Mouse (Mus musculus): Measurements from ENCODE around the gene Arhgap24. TPM values are rescaled to one million over a fixed set of nuclear protein-coding genes. Genes with fewer than 3 reads are reported as not detected.

Arhgap24 gene
- polyA plus RNA-seq, 1 experiment: not detected

DNA sequence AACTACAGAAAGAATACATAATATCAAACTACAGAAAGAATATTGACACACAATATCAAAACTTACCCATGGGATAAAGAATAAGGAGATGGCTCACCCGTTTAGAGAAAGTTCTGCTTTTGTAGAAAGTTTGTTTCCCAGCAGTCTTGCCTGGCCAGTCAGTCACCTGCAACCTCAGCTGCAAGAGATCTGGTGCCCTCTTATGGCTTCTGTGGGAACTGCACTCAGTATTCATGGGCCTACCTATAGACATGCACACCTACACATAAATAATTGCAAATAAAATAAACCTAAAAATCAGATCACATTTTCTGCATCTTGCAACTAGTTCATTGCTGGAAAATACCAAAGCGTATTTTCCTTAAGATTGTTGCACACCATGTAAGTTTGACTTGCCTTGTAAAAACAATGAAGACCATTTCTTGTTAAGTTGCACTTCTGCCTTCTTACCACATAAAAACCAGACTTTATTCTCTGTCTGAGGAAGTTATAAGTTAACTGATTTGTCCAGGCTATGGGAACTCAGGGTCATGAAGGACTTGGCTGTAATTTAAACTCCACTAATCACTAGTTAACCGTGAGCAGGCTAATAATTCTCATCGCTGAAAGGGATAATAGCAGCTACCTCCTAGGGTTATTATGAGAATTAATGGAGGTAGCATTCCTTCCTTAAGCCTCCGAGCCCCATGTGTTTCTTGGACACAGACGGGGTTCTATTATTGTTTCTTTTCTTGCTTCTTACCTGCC, 285.3 kb downstream of the Arhgap24 start:
- TF ChIP-seq GATA1 (IDR thresholded peaks at IDR 0.05; ENCODE audit: low read length): no peak

DNA sequence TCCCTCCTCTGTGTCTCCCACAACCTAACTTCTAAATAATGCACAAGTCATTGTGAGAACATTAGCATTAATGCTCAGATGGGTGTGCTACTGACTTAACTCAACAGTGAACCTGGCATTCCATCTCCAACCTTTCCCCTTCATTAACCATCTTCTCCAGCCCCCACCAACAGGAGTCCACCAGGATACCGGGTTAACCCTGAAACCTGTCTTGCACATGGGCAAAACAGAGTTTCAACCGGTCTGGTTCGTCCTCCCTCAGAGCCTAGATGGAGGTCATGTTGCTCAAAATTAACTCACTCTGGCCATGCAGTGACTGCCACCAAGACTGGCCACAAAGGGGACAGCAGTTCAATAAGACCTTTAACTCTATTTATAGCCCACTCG, 285.9 kb downstream of the Arhgap24 start:
- no peak for TF ChIP-seq GATA1 (IDR thresholded peaks at IDR 0.05; ENCODE audit: low read length)

DNA sequence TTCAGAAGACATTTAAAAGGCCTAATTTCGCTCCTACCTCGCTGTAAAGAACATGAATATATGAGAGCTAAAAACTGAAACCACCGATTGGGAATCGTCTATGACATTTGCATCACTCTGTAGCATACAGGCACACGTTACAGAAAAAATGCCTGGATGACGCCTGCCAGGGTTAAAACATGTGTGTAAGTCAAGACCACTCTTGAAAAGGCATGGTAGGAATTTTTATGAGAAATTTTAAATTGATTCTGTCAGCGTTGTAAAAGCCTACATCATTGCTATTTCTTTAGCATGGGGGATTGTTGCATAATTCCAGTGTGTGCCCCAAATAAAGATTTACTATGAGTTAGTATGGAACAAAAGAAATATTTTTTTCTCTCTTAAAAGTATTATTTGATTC, 286.6 kb downstream of the Arhgap24 start:
- no peak for TF ChIP-seq GATA1 (IDR thresholded peaks at IDR 0.05; ENCODE audit: low read length)

DNA sequence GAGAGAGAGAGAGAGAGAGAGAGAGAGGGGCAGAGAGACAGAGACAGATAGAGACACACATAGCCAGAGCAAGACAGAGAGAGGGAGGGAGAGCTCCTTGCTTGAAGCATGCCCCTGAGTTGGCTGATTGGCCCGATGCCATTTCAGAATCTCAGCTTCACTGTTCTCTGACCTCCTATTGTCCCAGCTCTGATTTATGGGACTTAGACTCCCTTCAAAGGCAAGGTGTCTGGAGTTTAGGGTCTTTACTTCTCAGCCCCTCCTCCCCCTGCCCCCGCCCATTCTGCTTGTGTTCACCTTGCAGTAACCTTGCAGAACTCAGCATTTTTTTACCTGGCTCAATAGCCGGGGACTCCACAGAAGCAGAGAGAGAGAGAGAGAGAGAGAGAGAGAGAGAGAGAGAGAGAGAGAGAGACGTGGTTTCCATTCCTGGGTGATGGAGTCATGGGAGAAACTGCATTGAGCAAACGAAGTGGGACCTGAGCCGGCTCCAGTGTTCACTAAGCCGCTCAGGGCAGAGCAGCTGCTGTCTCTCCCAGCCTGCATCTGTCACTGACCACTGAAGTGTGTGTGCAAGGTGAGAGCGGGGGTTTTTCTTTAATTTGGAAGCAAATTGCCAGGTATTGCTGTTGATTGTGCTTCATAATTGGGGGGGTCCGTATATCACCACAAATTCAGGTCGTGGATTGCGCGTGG, 287.3 kb downstream of the Arhgap24 start:
- TF ChIP-seq GATA1 (IDR thresholded peaks at IDR 0.05; ENCODE audit: low read length): no peak

DNA sequence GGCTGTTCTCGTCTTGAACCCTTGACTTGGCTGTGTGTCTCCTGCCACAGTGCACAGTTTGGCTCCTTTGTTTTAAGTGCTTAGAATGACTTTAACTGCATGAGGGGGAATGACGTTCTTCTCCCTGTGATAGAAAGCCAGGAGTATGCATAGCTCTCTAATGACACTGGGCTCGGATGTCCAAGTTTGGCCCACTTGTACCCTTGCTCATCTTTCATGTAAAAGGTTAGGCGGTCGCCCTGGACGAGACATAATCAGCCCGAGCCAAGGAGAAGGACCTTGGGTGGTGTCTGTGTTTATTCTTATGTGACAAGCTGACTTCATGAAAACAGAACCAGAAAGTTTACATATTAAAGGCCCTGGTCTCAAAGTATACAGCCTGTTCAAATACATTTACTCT, 289.4 kb downstream of the Arhgap24 start:
- TF ChIP-seq GATA1 (IDR thresholded peaks at IDR 0.05; ENCODE audit: low read length): no peak

DNA sequence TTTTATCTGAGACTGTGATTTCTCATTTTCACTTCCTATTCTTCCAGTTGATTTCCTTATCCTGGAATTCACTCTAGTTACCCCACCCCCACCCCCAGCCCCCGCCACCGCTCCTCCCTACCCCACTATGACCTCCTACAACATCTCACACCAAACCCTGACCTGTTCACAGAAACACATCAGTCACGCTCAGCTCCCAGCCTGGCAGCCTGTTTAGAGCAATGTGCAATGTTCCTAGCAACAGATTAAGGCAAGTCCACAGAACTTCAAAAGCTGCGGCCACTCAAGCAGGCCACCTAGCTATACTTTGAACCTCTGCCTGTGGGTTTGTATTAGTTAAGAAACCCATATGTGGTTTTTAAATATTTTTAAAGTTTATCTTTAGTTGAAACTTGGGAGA, 293.3 kb downstream of the Arhgap24 start:
- no peak for TF ChIP-seq GATA1 (IDR thresholded peaks at IDR 0.05; ENCODE audit: low read length)

DNA sequence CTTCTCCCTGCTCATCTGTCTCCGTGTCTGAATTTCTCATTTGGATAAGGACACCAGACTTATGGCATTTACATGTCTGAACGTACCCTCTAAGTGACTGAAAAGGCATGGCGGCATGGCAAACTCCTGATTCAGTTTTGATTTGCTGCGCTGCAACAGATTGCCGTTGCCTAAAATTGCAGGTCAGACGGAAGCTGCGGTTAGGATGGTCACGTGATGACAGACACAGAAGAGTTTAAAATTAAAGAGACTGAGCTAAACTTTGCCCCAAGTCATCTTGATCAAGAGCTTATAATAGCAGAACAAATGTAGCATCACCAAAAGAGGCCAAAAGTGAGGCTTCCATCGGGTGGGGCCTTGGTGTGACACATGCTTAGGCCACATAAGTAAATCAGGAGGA, 296.1 kb downstream of the Arhgap24 start:
- TF ChIP-seq GATA1 (IDR thresholded peaks at IDR 0.05; ENCODE audit: low read length): no peak

DNA sequence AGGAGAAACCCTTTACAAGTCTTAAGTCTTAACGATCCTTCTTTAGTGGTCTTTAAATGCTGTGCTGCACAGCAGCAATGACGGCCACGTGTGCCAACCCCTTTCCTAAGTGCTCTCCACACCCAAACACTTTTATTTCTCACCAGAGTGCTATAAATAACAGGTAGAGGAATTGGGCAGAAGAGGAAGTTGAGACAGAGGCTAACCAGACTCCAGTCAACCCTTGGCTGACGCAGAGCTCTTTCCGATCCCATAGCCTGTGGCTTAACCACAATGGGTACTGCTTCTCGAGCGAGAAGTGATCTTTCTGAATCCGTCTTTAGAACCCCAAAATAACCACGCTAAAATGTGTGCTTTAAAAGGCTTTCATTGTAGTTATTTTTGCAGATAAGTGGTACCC, 296.7 kb downstream of the Arhgap24 start:
- no peak for TF ChIP-seq GATA1 (IDR thresholded peaks at IDR 0.05; ENCODE audit: low read length)

DNA sequence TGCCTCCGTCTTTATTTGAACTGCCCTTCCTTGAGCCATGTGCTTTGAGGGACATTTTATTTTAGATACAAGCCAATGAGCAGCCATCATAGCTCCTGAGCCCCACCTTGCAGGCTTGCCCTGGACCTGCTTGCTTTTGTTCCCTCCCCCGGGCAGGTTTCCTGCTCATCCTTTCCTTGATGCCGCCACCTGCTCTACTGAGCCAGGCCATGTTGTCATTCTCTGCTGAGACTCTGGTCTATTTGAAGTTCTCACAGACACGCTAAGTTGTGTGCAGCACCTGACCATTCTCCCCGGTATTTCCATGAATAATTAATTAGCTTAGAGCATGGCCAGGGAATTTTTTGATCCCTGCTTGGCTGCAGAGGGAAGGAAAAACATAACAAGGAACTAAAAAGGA, 297.1 kb downstream of the Arhgap24 start:
- TF ChIP-seq GATA1 (IDR thresholded peaks at IDR 0.05; ENCODE audit: low read length): no peak

DNA sequence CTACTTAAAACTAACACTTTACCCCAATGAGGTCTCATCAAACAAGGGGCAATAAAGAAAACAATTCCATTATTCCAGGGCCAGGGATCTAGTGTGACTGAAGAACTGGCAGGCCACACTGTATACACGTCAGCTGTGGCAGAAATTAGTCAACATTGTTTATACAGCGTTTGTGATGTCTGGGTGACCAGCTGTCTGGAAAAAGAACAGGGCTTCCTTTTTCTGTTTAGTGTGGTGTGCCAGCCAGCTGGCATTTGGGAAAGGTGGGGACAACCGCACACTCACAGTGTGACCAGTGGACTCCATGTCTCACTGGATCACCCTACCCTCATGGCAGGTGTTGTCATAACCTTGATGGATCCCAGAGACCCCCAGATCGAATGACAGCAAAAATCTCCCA, 302.4 kb downstream of the Arhgap24 start:
- TF ChIP-seq GATA1 (IDR thresholded peaks at IDR 0.05; ENCODE audit: low read length): no peak

DNA sequence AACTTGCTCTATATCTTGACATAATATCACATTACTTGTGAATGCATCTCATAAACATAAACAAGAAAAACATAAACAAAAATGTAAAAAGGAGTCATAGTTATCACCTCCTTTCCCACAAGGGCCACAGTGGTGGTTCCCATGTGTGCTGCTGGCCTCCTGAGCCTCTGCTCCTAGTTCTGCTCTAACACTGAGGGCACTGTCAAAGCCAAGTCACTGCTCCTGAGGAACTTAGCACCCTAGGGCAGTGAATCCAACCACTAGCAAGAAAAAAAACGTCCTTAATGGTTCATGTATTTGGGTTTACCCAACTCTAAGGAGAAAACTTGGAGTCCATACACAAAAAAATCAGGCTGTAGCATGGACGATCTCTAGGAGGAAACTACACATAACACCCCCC, 304.9 kb downstream of the Arhgap24 start:
- TF ChIP-seq GATA1 (IDR thresholded peaks at IDR 0.05; ENCODE audit: low read length): no peak

DNA sequence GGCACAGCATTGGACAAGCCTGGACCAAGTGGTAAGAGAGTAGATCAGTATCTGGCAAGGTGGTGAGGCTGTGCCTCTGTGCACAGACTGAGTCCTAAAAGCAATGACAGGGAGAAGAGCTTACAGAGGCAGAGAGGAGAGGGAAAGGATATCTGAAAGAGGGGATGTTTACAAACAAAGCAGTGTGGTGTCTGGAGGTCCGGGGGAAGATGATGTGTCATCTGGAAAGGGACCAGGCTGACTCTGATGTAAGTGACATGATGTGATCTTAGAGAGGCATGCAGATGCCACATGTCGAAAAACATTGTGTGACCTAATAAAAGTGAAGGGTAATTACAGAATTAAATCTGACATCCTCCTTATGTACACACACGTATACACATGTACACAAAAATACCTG, 307.2 kb downstream of the Arhgap24 start:
- no peak for TF ChIP-seq GATA1 (IDR thresholded peaks at IDR 0.05; ENCODE audit: low read length)

DNA sequence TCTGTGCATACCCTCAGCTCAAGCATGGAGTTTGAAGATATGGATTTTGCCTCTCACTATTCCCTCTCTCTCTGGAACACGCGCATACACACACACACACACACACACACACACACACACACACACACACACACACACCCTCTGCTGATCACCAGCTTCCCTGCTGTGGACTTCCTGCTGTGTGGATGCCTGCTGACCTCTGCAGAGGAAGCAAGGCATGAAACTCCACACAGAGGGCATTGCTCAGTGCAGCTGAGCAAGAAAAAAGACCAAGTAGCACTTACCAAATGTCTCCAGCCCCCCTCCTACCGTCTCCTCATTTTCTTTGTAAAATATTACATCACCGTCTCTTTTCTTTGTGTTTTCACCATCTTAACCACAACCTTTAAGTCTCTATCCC, 310.1 kb downstream of the Arhgap24 start:
- no peak for TF ChIP-seq GATA1 (IDR thresholded peaks at IDR 0.05; ENCODE audit: low read length)

DNA sequence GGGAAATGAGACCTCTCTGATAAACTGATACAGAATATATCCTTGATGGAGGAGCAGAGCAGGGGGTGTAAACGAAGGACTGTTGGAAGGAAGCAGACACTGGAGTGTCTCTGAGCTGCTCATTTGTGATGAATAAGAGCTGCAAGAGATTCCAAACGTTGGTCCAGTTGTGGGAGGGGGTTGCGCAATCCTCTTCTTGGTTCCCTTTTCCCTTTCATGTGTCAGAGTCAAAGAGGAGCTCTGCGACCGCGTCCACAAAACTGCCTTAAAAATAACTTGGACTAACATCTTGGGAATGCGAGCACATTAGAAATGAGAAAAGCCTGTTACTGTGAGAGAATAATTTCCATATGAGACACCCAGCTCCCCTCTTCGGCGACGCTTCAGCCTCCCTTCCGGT, 312.3 kb downstream of the Arhgap24 start:
- no peak for TF ChIP-seq GATA1 (IDR thresholded peaks at IDR 0.05; ENCODE audit: low read length)

DNA sequence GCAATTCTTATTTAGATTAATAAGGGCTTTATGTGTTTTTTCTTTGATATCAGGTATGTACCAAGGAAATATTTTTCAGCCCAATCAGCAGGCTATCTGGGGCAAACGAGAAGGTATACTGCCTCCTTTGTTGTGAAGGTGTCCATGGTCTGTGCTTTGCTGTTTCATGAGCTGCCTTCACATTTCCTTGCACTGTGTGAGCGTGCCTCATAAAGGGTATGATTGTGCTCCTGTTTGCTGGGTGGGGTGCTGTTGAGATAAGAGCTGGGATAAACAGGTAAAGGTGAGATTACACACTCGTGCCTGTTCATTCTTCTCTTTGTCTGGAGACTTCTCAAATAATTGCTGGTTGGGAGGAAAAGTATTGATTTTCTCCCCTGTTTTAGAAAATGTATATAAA, 320.3 kb downstream of the Arhgap24 start:
- no peak for TF ChIP-seq GATA1 (IDR thresholded peaks at IDR 0.05; ENCODE audit: low read length)

DNA sequence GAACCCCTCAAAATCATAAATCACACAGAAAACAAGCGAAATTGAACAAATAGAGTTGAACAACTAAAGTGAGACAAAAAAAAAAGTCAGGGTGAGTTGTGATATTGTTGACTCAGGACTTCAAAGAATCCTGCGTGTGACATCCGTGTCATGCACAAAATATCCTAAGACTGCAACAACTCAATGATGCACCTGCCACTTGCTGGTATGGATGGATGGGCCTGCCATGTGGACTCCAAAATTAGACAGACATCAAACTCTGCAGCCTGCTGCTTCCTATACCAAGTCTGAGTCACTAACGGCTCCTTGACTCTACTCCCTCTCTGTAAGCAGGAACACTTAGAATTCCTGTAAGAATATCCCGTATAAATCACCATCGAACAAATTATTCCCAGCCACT, 321.6 kb downstream of the Arhgap24 start:
- TF ChIP-seq GATA1 (IDR thresholded peaks at IDR 0.05; ENCODE audit: low read length): no peak

DNA sequence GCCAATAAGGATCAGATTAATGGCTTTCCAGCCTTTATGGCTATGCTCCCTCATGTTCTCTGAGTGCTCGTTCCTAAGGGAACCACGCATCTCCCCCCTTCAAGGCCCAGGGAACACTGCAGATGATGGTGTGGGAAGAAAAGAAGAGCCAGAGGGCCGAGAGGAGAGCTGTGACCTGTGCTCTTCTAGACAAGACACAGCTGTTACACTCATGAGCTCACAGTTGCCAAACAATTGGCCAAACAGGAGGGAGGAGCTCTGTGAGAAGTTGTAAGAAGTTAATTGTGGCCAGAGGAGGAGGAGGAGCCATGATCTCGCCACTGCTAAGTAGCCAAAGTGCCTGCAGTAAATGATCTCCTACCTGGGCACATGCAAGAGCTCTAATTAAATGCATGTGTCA, 322.5 kb downstream of the Arhgap24 start:
- TF ChIP-seq GATA1 (IDR thresholded peaks at IDR 0.05; ENCODE audit: low read length): no peak
